Mouse (Mus musculus) spleen, adult 2 months (tissue): ENCODE measurements around the gene Mettl9.

Experiments
- CTCF ChIP-seq: fragments of 200-500 bp; IDR thresholded peaks from 2 replicates; pipeline ENCODE4 v1.5.1; 2011; ENCODE audit warnings: mild to moderate bottlenecking, inconsistent platforms; ENCODE audit not compliant: insufficient read depth, insufficient read length, insufficient replicate concordance; ENCODE audit errors: extremely low read depth
- POLR2A ChIP-seq: fragments of 200-500 bp; IDR thresholded peaks from 2 replicates; pipeline ENCODE4 v1.6.1; 2011; ENCODE audit warnings: low read depth, low read length, inconsistent platforms

- TF ChIP-seq POLR2A: no peak
- TF ChIP-seq CTCF: no peak
Measured at GRCm38 (mm10) chr7:121090748-121091147, 56.5 kb downstream of the Mettl9 start.
